Mouse (Mus musculus): ENCODE results near the gene Nptx1. TPM values are rescaled to one million over a fixed set of nuclear protein-coding genes. Genes with fewer than 3 reads are reported as not detected.

The Nptx1 gene
- total RNA-seq, 2 experiments from 2014 or later: 297 to 306 TPM

- DNase-seq (ENCODE audit: low spot score in 2 of 2): peak; percentile 61 to 79
These were observed 51.4 kb downstream of the Nptx1 start for GRCm38 (mm10) chr11:119496147-119496546.

GRCm38 (mm10) chr11:119493516-119493915, 54.0 kb downstream of the Nptx1 start:
- no peak for DNase-seq (ENCODE audit: low spot score in 2 of 2)

- no peak for DNase-seq (ENCODE audit: low spot score in 2 of 2)
These were observed 54.7 kb downstream of the Nptx1 start for GRCm38 (mm10) chr11:119492830-119493229.

GRCm38 (mm10) chr11:119491690-119492087, 55.9 kb downstream of the Nptx1 start:
- no peak for DNase-seq (ENCODE audit: low spot score in 2 of 2)

- peak; percentile 98 to 99 for DNase-seq (ENCODE audit: low spot score in 2 of 2)
These were observed 56.5 kb downstream of the Nptx1 start, which contains the start of gene Endov for GRCm38 (mm10) chr11:119490861-119491689. Endov (plus strand) TSS chr11:119491347.

Other genes with a start within 250 kb of the Nptx1 start
- gene Eif4a3, start 247.7 kb downstream of the Nptx1 start, total RNA-seq (2021): 10 to 100 TPM; 90.1 to 91.0 TPM
- under 1 TPM; 0.25 to 0.45 TPM for gene Card14, start 240.0 kb downstream of the Nptx1 start, total RNA-seq (2021)
- 1 to 10 TPM; 4.3 to 4.8 TPM for gene Sgsh, start 192.2 kb downstream of the Nptx1 start, total RNA-seq (2021)
- gene Slc26a11, start 192.2 kb downstream of the Nptx1 start, total RNA-seq (2021): 1 to 10 TPM; 4.3 to 6.0 TPM
- 1 to 10 TPM; 3.4 to 3.5 TPM for gene Rnf213, start 154.7 kb downstream of the Nptx1 start, total RNA-seq (2021)
- gene Endov, start 56.4 kb downstream of the Nptx1 start, total RNA-seq (2021): 10 to 100 TPM; 26.3 to 27.7 TPM
- gene Rptor, start 55.2 kb upstream of the Nptx1 start, total RNA-seq (2021): 10 to 100 TPM; 53.4 to 54.1 TPM